Mouse (Mus musculus) olfactory bulb, adult 2 months (tissue): Measurements from ENCODE around the gene Kremen1.

ENCODE experiments used
- CTCF ChIP-seq: fragments of 200-500 bp; IDR thresholded peaks from 2 replicates; pipeline ENCODE4 v1.5.1; 2012; ENCODE audit warnings: low read depth, mild to moderate bottlenecking, low read length, moderate library complexity; ENCODE audit not compliant: insufficient read depth
- POLR2A ChIP-seq: fragments of 200-500 bp; IDR thresholded peaks from 2 replicates; pipeline ENCODE4 v1.6.1; 2012; ENCODE audit warnings: mild to moderate bottlenecking, low read depth, low read length, moderate library complexity; ENCODE audit not compliant: insufficient read depth

GRCm38 (mm10) chr11:5296576-5297115, 35.3 kb upstream of the Kremen1 start:
- TF ChIP-seq CTCF = no peak
- TF ChIP-seq POLR2A = no peak
